Mouse (Mus musculus) adrenal gland, postnatal 4 days (tissue): ENCODE measurements at regions not wholly inside any gene's neighbourhood (a gene's known extent, or its start where the extent isn't known, plus 50 kb on each side); places are given as distances from the start of the nearest gene placed in this dataset.
A peak's percentile ranks its signal among the peaks of the same experiment; 100 is the strongest.

ENCODE experiments used
- DNase-seq, 2 experiments: peaks; one replicate each; pipeline ENCODE4 v3.0.0; 2021 to 2022; ENCODE audit warnings: low spot score in 2 of 2, mixed read lengths in 2 of 2

- no peak for DNase-seq
Measured at GRCm38 (mm10) chr1:19754346-19754745, 545.6 kb downstream of the Tfap2b start.

- DNase-seq: no peak
Measured at GRCm38 (mm10) chr1:19757921-19758436, 549.3 kb downstream of the Tfap2b start.

GRCm38 (mm10) chr1:19766879-19767278 is 558.2 kb downstream of the Tfap2b start:
- DNase-seq: no peak

- no peak for DNase-seq
Measured at GRCm38 (mm10) chr1:19772266-19772665, 563.6 kb downstream of the Tfap2b start.

- DNase-seq: no peak
Measured at GRCm38 (mm10) chr1:19774502-19774901, 565.8 kb downstream of the Tfap2b start.

GRCm38 (mm10) chr1:19777542-19777941 is 568.8 kb downstream of the Tfap2b start:
- no peak for DNase-seq

- DNase-seq: no peak
Measured at GRCm38 (mm10) chr1:19786971-19787370, 578.3 kb downstream of the Tfap2b start.

GRCm38 (mm10) chr1:19794124-19794523 is 585.4 kb downstream of the Tfap2b start:
- no peak for DNase-seq

- DNase-seq: no peak
Measured at GRCm38 (mm10) chr1:19825887-19826286, 617.2 kb downstream of the Tfap2b start.

GRCm38 (mm10) chr1:19826455-19827366 is 618.0 kb downstream of the Tfap2b start:
- no peak for DNase-seq

GRCm38 (mm10) chr1:19849918-19850317 is 641.2 kb downstream of the Tfap2b start:
- DNase-seq: peak in 1 of 2 experiments; percentile 4

- DNase-seq: no peak
Measured at GRCm38 (mm10) chr1:19857250-19857649, 648.5 kb downstream of the Tfap2b start.

GRCm38 (mm10) chr1:19868478-19868877 is 659.8 kb downstream of the Tfap2b start:
- no peak for DNase-seq

- no peak for DNase-seq
Measured at GRCm38 (mm10) chr1:19881193-19881592, 672.5 kb downstream of the Tfap2b start.

GRCm38 (mm10) chr1:19899426-19899825 is 690.7 kb downstream of the Tfap2b start:
- no peak for DNase-seq

GRCm38 (mm10) chr1:19899889-19900310 is 691.2 kb downstream of the Tfap2b start:
- DNase-seq: no peak

GRCm38 (mm10) chr1:19900983-19901531 is 692.3 kb downstream of the Tfap2b start:
- no peak for DNase-seq

- DNase-seq: no peak
Measured at GRCm38 (mm10) chr1:19912194-19912846, 703.6 kb downstream of the Tfap2b start.

- DNase-seq: no peak
Measured at GRCm38 (mm10) chr1:19918762-19919161, 699.1 kb downstream of the Pkhd1 start.

- no peak for DNase-seq
Measured at GRCm38 (mm10) chr1:19927192-19927591, 690.7 kb downstream of the Pkhd1 start.

- DNase-seq: no peak
Measured at GRCm38 (mm10) chr1:19927736-19928327, 690.0 kb downstream of the Pkhd1 start.
